Mouse (Mus musculus) neural tube, embryonic 14.5 days (tissue): ENCODE results near the gene Klre1. TPM values are rescaled to one million over a fixed set of nuclear protein-coding genes. Genes with fewer than 3 reads are reported as not detected.

Experiments used
- polyA plus RNA-seq: library from polyadenylated mRNA; unstranded; fragments of >200 nt; fragmentation: Nextera tagmentation; extraction: Ambion mirVana; gene quantifications from 2 replicates; pipeline ENCODE4 v1.2.1, GENCODE M21; 2014

Gene Klre1
- polyA plus RNA-seq, 1 experiment from 2014 or later: not detected

Other genes starting within 250 kb of the Klre1 start
- gene 4922502D21Rik, start 246.1 kb upstream of the Klre1 start, polyA plus RNA-seq: not detected in 2 replicates
- gene Clec12a, start 235.2 kb upstream of the Klre1 start, polyA plus RNA-seq: 0.48 and 0.55 TPM in 2 replicates
- gene Clec12b, start 192.0 kb upstream of the Klre1 start, polyA plus RNA-seq: 0.17 and 0.27 TPM in 2 replicates
- 0.54 and 0.88 TPM in 2 replicates for gene Clec1b, start 180.6 kb upstream of the Klre1 start, polyA plus RNA-seq
- gene Clec9a, start 169.0 kb upstream of the Klre1 start, polyA plus RNA-seq: 0.10 and 0.17 TPM in 2 replicates
- 0.87 and 1.6 TPM in 2 replicates for gene Clec1a, start 125.9 kb upstream of the Klre1 start, polyA plus RNA-seq
- not detected in 2 replicates for gene Olr1, start 70.7 kb upstream of the Klre1 start, polyA plus RNA-seq
- 0.33 TPM in 1 of 2 replicates, not detected in the other for gene Tmem52b, start 65.3 kb upstream of the Klre1 start, polyA plus RNA-seq
- gene Gabarapl1, start 44.7 kb upstream of the Klre1 start, polyA plus RNA-seq: 60.2 and 60.6 TPM in 2 replicates
- not detected in 2 replicates for gene Klrd1, start 13.9 kb downstream of the Klre1 start, polyA plus RNA-seq
- 0.19 and 0.43 TPM in 2 replicates for gene Klrk1, start 46.0 kb downstream of the Klre1 start, polyA plus RNA-seq
- not detected in 2 replicates for gene Klrc3, start 65.4 kb downstream of the Klre1 start, polyA plus RNA-seq
- not detected in 2 replicates for gene Klrc2, start 82.8 kb downstream of the Klre1 start, polyA plus RNA-seq
- not detected in 2 replicates for gene Klrc1, start 101.1 kb downstream of the Klre1 start, polyA plus RNA-seq
- gene Klri1, start 139.2 kb downstream of the Klre1 start, polyA plus RNA-seq: 0.33 TPM in 1 of 2 replicates, not detected in the other
- gene Klri2, start 162.6 kb downstream of the Klre1 start, polyA plus RNA-seq: not detected in 2 replicates
- gene Gm156, start 206.4 kb downstream of the Klre1 start, polyA plus RNA-seq: not detected in 2 replicates